Mouse (Mus musculus) heart, adult 2 months (tissue): Measurements from ENCODE around the gene Atp23. TPM values are rescaled to one million over a fixed set of nuclear protein-coding genes. Genes with fewer than 3 reads are reported as not detected.

ENCODE experiments used
- DNase-seq, 2 experiments: peaks; one replicate each; pipeline ENCODE4 v3.0.0; 2021
- H3K27ac ChIP-seq: fragments of 200-600 bp; 2 replicates; pipeline ENCODE4 v1.8.1; 2022
- H3K27me3 ChIP-seq: fragments of 200-500 bp; 2 replicates; pipeline ENCODE4 v1.6.1; 2012; ENCODE audit warnings: mild to moderate bottlenecking, low read length, inconsistent platforms, mixed read lengths; ENCODE audit not compliant: control insufficient read depth, insufficient read depth
- H3K36me3 ChIP-seq: fragments of 200-500 bp; 2 replicates; pipeline ENCODE4 v1.6.1; 2012; ENCODE audit warnings: low read length, inconsistent platforms; ENCODE audit not compliant: control insufficient read depth, insufficient read depth
- H3K4me1 ChIP-seq: fragments of 200-500 bp; 2 replicates; pipeline ENCODE4 v1.6.1; 2011; ENCODE audit warnings: low read length; ENCODE audit not compliant: control insufficient read depth, insufficient read depth
- H3K4me3 ChIP-seq: fragments of 200-600 bp; 2 replicates; pipeline ENCODE4 v1.8.1; 2022
- H3K79me2 ChIP-seq: fragments of 200-500 bp; replicated peaks from 2 replicates; pipeline ENCODE4 v1.6.1; 2012; ENCODE audit warnings: mild to moderate bottlenecking, inconsistent platforms, low read length, moderate library complexity, mixed read lengths; ENCODE audit not compliant: control insufficient read depth, insufficient read depth
- H3K9ac ChIP-seq: fragments of 200-500 bp; 2 replicates; pipeline ENCODE4 v1.6.1; 2012; ENCODE audit warnings: low read depth, mild to moderate bottlenecking, control low read depth, inconsistent platforms, low read length, mixed read lengths
- CTCF ChIP-seq: fragments of 200-600 bp; IDR thresholded peaks from 2 replicates; pipeline ENCODE4 v1.8.1; 2022; ENCODE audit warnings: antibody characterized with exemption, mild to moderate bottlenecking, moderate library complexity
- EP300 ChIP-seq: fragments of 200-500 bp; IDR thresholded peaks from 2 replicates; pipeline ENCODE4 v1.6.1; 2011; ENCODE audit warnings: low read depth, low read length, control low read depth; ENCODE audit not compliant: insufficient read depth
- POLR2A ChIP-seq: fragments of 200-500 bp; IDR thresholded peaks from 2 replicates; pipeline ENCODE4 v1.6.1; 2011; ENCODE audit warnings: mild to moderate bottlenecking, low read depth, low read length, control low read depth; ENCODE audit not compliant: insufficient read depth
- WGBS: fragments of 180-500 bp; shearing (Covaris S2); methylation state at CpG from one replicate; pipeline ENCODE4 v1.1.7; 2018; 5-methylcytosine and 5-hydroxymethylcytosine counted together
- intact Hi-C: fragments of 180-260 bp; cut with DNase I; formaldehyde crosslinking; loops from one replicate; pipeline ENCODE4 v1.15.1; 2025
- polyA plus RNA-seq: library from polyadenylated mRNA; depleted of rRNA; stranded (reverse); fragments of >200 nt; gene quantifications from 2 replicates; pipeline ENCODE4 v1.2.3, GENCODE M21; 2012
- total RNA-seq, 2 experiments: library from RNA; stranded (reverse); gene quantifications; 2 replicates each; pipeline ENCODE4 v1.2.3; 2021

The Atp23 gene
- total and polyA plus RNA-seq, 3 experiments = 4.9 to 5.5 (median 5.3) TPM

DNA sequence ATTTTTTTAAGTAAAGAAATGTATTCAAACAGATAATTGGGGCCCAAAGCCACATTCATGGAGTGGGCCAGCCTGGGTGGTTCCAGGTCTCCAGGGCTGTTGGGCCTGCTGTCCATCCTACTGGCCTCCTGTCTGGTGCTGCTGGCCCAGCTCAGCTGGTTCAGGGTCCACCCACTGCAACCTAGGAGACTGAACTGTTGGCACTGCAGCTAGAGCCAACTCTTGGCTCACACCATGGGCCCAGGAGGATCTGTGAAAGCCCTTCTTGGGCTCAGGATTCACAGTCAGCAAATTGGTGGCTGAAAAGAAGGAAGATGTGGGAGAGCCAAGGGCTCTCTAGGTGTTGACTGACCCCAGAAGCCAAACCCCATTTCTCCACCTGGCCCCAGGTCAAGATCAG lies 24.2 kb upstream of the Atp23 start:
- intact Hi-C loops = no loop called here
- no peak overlapping the region for H3K9ac ChIP-seq
- TF ChIP-seq CTCF = no peak
- no peak for TF ChIP-seq EP300
- no peak for TF ChIP-seq POLR2A
- H3K79me2 ChIP-seq = no peaks in the 10 kb centered on the region
- no peak overlapping the region for H3K4me3 ChIP-seq
- peaks cover 11% of the 10 kb centered on the region for H3K4me1 ChIP-seq
- no peak for DNase-seq
- H3K27ac ChIP-seq = no peak overlapping the region
- H3K27me3 ChIP-seq = no peaks in the 10 kb centered on the region
- H3K36me3 ChIP-seq = no peaks in the 10 kb centered on the region

- no peaks in the 10 kb centered on the region for H3K79me2 ChIP-seq
- no peaks in the 10 kb centered on the region for H3K27me3 ChIP-seq
- no peak for DNase-seq
- no peak overlapping the region for H3K9ac ChIP-seq
- intact Hi-C loops = no loop called here
- no peak overlapping the region for H3K4me3 ChIP-seq
- WGBS = 36% methylated on average over 3 of the region's 3 CpGs
- TF ChIP-seq CTCF = no peak
- H3K36me3 ChIP-seq = no peaks in the 10 kb centered on the region
- H3K27ac ChIP-seq = no peak overlapping the region
- H3K4me1 ChIP-seq = peaks cover 9% of the 10 kb centered on the region
Measured at GRCm38 (mm10) chr10:126924087-126924486, 22.9 kb upstream of the Atp23 start.

DNA sequence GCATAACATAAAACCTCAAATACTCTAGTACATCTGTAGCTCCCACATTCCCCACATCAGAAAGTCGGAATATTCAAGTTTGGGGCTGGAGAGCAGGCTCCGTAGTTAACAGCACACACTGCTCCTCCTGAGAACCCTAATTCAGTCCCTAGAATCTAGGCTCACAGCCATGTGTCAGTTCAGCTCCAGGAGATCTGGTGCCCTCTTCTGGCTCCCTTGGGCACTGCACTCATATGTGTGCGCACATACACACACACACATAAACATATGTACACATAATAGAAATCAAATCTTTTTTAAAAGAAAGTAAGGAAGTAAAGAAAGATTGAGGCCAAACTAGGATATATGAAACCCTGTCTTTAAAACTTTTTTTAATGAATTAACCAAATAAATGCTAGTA lies 19.1 kb upstream of the Atp23 start:
- Histone ChIP-seq H3K4me3 (no peak overlapping the region), H3K4me1 (no peaks in the 10 kb centered on the region), H3K27ac (no peak overlapping the region), H3K79me2 (no peaks in the 10 kb centered on the region), H3K27me3 (no peaks in the 10 kb centered on the region), H3K9ac (no peak overlapping the region), H3K36me3 (no peaks in the 10 kb centered on the region)
- no peak for DNase-seq
- intact Hi-C loops = no loop called here
- TF ChIP-seq CTCF (peak; percentile 54), EP300 (no peak)
- 97% methylated on average over 3 of the region's 3 CpGs for WGBS

DNA sequence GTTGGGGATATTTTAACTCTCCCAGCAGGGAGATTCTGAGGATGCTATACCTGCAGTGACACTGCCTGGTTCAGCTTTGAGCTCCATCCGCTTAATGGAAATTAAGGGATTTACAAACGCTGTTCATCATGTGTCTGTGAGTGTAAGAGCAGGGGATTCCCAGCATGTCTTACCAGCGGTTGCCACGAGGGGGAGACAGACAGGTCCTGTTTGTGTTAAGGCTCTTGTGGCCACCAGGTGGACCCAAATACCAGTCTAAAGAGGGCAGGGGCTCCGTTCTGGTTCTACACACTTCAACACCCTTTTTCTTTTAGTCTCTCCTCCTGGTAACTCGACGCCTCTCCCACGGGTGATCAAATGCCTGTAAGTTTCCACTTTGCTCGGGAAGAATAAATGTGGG lies 17.9 kb upstream of the Atp23 start:
- intact Hi-C loops = loop anchor here (1.0 kb wide), 2 partner anchors 71 to 111 kb away; partner anchors contain the start of gene Tsfm
- Histone ChIP-seq H3K9ac (no peak overlapping the region), H3K4me1 (no peaks in the 10 kb centered on the region), H3K27ac (no peak overlapping the region), H3K79me2 (no peaks in the 10 kb centered on the region), H3K36me3 (no peaks in the 10 kb centered on the region), H3K27me3 (no peaks in the 10 kb centered on the region), H3K4me3 (no peak overlapping the region)
- TF ChIP-seq POLR2A = no peak
- peak; percentile 100 for TF ChIP-seq EP300
- WGBS = under 1% methylated on average over 9 of the region's 9 CpGs
- DNase-seq = peak; percentile 89 to 96

- intact Hi-C loops = no loop called here
- H3K4me3 ChIP-seq = no peak overlapping the region
- H3K27ac ChIP-seq = no peak overlapping the region
- H3K4me1 ChIP-seq = no peaks in the 10 kb centered on the region
- WGBS = 91% methylated on average over 5 of the region's 5 CpGs
- H3K36me3 ChIP-seq = no peaks in the 10 kb centered on the region
- no peaks in the 10 kb centered on the region for H3K79me2 ChIP-seq
- H3K9ac ChIP-seq = no peak overlapping the region
- no peak for DNase-seq
- no peak for TF ChIP-seq EP300
- TF ChIP-seq CTCF = no peak
- TF ChIP-seq POLR2A = no peak
- H3K27me3 ChIP-seq = peaks cover 1% of the 10 kb centered on the region; the same call in 1 of the 2 replicates
Measured at GRCm38 (mm10) chr10:126914288-126914687, 13.1 kb upstream of the Atp23 start.

DNA sequence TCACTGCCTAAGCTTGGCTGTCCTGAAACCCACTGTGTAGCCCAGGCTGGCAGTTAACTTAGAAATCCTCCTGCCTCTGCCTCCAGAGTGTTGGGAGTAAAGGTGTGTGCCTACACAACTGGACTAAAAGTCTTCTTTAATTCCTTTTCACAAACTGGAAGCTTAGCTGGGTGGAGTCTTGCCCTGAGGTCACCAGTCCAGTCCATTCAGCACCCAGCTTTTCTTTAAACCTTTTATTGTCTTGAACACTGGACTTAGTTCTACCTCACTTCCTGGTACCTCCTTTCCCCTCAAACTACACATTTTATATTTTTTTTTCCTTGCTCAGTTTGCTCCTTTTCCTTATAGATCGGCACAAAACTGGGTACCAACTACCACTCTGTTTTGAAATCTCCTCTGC lies 10.3 kb upstream of the Atp23 start:
- H3K4me1 ChIP-seq = no peaks in the 10 kb centered on the region
- no peak for DNase-seq
- 79% methylated on average over 1 of the region's 1 CpGs for WGBS
- intact Hi-C loops = no loop called here
- H3K27ac ChIP-seq = no peak overlapping the region
- no peaks in the 10 kb centered on the region for H3K79me2 ChIP-seq
- no peak overlapping the region for H3K9ac ChIP-seq
- no peaks in the 10 kb centered on the region for H3K36me3 ChIP-seq
- no peak overlapping the region for H3K4me3 ChIP-seq
- peaks cover 1% of the 10 kb centered on the region; the same call in 1 of the 2 replicates for H3K27me3 ChIP-seq
- no peak for TF ChIP-seq EP300
- no peak for TF ChIP-seq CTCF
- no peak for TF ChIP-seq POLR2A

GRCm38 (mm10) chr10:126906811-126907210 lies 5.7 kb upstream of the Atp23 start:
- Histone ChIP-seq H3K27me3 (no peaks in the 10 kb centered on the region), H3K79me2 (no peaks in the 10 kb centered on the region), H3K4me3 (no peak overlapping the region), H3K4me1 (peaks cover 1% of the 10 kb centered on the region), H3K36me3 (no peaks in the 10 kb centered on the region), H3K9ac (no peak overlapping the region), H3K27ac (no peak overlapping the region)
- WGBS = 88% methylated on average over 5 of the region's 5 CpGs
- no peak for DNase-seq
- no peak for TF ChIP-seq CTCF
- no peak for TF ChIP-seq POLR2A
- TF ChIP-seq EP300 = no peak
- intact Hi-C loops = no loop called here
